Mouse (Mus musculus): ENCODE data around the gene Nupl1. TPM values are rescaled to one million over a fixed set of nuclear protein-coding genes. Genes with fewer than 3 reads are reported as not detected.

Gene Nupl1
- polyA plus RNA-seq, 1 experiment: not detected

DNA sequence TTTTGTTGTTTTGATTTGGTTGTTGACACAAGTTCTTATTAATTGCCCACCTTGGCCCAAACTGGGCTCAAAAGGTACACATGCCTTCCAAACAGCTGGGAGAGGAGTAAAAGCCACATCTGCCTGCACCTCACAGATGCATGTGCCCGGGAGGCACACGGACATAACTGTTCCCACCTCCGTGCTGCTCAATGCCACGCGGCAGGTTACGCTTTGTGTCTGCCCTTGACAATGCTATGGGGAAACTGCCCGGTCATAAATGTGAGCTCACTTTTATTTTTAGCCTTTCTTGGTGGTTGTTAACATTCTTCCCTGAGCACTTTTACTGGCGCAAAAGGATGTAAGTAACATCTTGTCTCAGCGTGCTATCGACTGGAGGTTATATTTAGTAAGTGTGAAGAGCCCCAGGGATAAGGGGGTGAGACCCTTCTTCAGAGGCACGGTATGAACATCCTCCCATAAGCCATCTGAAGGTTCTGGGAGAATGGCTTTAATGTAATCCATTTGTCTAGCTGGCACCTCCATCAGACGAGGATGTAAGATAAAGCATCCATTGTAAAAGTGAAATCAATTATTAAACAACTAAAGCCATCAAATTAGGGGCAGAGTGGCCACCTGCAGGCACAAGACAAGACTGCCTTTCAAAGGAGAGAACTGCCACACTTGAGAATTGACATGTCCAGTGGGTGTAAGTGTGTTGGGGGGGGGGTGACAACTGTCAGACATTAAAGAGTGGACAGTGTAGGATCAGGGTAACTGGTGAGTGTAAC lies 78.8 kb downstream of the Nupl1 start:
- no peak overlapping the region for H3K27ac ChIP-seq (ENCODE audit: insufficient read depth, low read depth, low read length)
- no peak overlapping the region for H3K4me3 ChIP-seq (ENCODE audit: insufficient read depth, low read length)
- no peak for TF ChIP-seq POLR2A (IDR thresholded peaks at IDR 0.05; ENCODE audit: borderline replicate concordance, low read depth, low read length)
- TF ChIP-seq CTCF (IDR thresholded peaks at IDR 0.05; ENCODE audit: low read depth, low read length): no peak
- no peaks in the 10 kb centered on the region for H3K4me1 ChIP-seq (ENCODE audit: control insufficient read depth, insufficient read depth, low read length)

- H3K27ac ChIP-seq (ENCODE audit: insufficient read depth, low read depth, low read length): no peak overlapping the region
- TF ChIP-seq POLR2A (IDR thresholded peaks at IDR 0.05; ENCODE audit: borderline replicate concordance, low read depth, low read length) (no peak), CTCF (IDR thresholded peaks at IDR 0.05; ENCODE audit: low read depth, low read length) (no peak)
- H3K4me3 ChIP-seq (ENCODE audit: insufficient read depth, low read length): no peak overlapping the region
Observed at GRCm38 (mm10) chr14:60170845-60171610, 80.2 kb downstream of the Nupl1 start.

DNA sequence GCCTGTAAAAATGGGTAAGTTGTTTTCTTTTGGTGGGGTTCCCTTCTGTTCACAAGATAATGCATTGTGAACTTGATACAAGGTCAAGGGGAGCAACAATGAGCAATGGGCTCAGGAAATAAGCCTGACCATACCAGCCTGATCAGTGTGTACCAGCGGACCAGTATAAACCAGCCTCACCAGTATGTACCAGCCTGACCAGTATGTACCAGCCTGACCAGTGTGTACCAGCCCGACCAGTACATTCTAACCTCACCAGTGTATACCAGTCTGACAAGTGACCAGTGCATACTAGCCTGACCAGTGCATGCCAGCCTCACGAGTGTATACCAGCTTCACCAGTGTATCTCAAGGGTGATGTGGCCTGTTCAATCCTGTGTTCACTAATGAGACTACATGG lies 87.9 kb downstream of the Nupl1 start:
- no peak for TF ChIP-seq CTCF (IDR thresholded peaks at IDR 0.05; ENCODE audit: low read depth, low read length)
- TF ChIP-seq POLR2A (IDR thresholded peaks at IDR 0.05; ENCODE audit: borderline replicate concordance, low read depth, low read length): no peak
- H3K4me3 ChIP-seq (ENCODE audit: insufficient read depth, low read length): no peak overlapping the region
- H3K27ac ChIP-seq (ENCODE audit: insufficient read depth, low read depth, low read length): no peak overlapping the region
- H3K4me1 ChIP-seq (ENCODE audit: control insufficient read depth, insufficient read depth, low read length): no peaks in the 10 kb centered on the region

More at GRCm38 (mm10) chr14:60170845-60171610, 80.2 kb downstream of the Nupl1 start:
- no peaks in the 10 kb centered on the region for H3K4me1 ChIP-seq (ENCODE audit: control insufficient read depth, insufficient read depth, low read length)

- Histone ChIP-seq H3K27ac (ENCODE audit: insufficient read depth, low read depth, low read length) (no peak overlapping the region), H3K4me1 (ENCODE audit: control insufficient read depth, insufficient read depth, low read length) (no peaks in the 10 kb centered on the region), H3K4me3 (ENCODE audit: insufficient read depth, low read length) (no peak overlapping the region)
- no peak for TF ChIP-seq POLR2A (IDR thresholded peaks at IDR 0.05; ENCODE audit: borderline replicate concordance, low read depth, low read length)
- TF ChIP-seq CTCF (IDR thresholded peaks at IDR 0.05; ENCODE audit: low read depth, low read length): no peak
Observed at GRCm38 (mm10) chr14:60152373-60152772, 98.9 kb downstream of the Nupl1 start.

- TF ChIP-seq CTCF (IDR thresholded peaks at IDR 0.05; ENCODE audit: low read depth, low read length) (no peak), POLR2A (IDR thresholded peaks at IDR 0.05; ENCODE audit: borderline replicate concordance, low read depth, low read length) (no peak)
- H3K27ac ChIP-seq (ENCODE audit: insufficient read depth, low read depth, low read length): no peak overlapping the region
- H3K4me3 ChIP-seq (ENCODE audit: insufficient read depth, low read length): no peak overlapping the region
- H3K4me1 ChIP-seq (ENCODE audit: control insufficient read depth, insufficient read depth, low read length): no peaks in the 10 kb centered on the region
Observed at GRCm38 (mm10) chr14:60148893-60149292, 102.3 kb downstream of the Nupl1 start.

- Histone ChIP-seq H3K4me3 (ENCODE audit: insufficient read depth, low read length) (no peak overlapping the region), H3K27ac (ENCODE audit: insufficient read depth, low read depth, low read length) (no peak overlapping the region), H3K4me1 (ENCODE audit: control insufficient read depth, insufficient read depth, low read length) (no peaks in the 10 kb centered on the region)
- TF ChIP-seq POLR2A (IDR thresholded peaks at IDR 0.05; ENCODE audit: borderline replicate concordance, low read depth, low read length) (no peak), CTCF (IDR thresholded peaks at IDR 0.05; ENCODE audit: low read depth, low read length) (no peak)
Observed at GRCm38 (mm10) chr14:60143234-60143633, 108.0 kb downstream of the Nupl1 start.

DNA sequence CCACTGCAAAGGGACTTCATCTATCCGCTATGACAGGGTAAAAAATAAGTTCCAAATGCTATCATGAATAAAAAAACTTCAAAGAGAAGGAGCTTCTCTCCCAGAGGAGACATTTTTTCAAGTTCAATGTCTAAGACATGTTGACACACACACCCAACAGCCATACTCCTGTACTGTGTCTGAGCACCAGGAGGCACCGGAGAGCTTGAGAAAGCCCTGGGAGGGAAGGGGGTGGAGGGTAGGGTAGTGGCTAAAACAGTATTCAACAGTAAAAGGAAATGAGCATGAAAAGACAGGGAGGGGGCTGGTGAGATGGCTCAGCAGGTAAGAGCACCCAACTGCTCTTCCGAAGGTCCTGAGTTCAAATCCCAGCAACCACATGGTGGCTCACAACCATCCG lies 112.9 kb downstream of the Nupl1 start:
- no peak overlapping the region for H3K27ac ChIP-seq (ENCODE audit: insufficient read depth, low read depth, low read length)
- TF ChIP-seq CTCF (IDR thresholded peaks at IDR 0.05; ENCODE audit: low read depth, low read length) (no peak), POLR2A (IDR thresholded peaks at IDR 0.05; ENCODE audit: borderline replicate concordance, low read depth, low read length) (no peak)
- H3K4me3 ChIP-seq (ENCODE audit: insufficient read depth, low read length): no peak overlapping the region
- H3K4me1 ChIP-seq (ENCODE audit: control insufficient read depth, insufficient read depth, low read length): no peaks in the 10 kb centered on the region

GRCm38 (mm10) chr14:60137812-60138211 lies 113.4 kb downstream of the Nupl1 start:
- H3K4me1 ChIP-seq (ENCODE audit: control insufficient read depth, insufficient read depth, low read length): no peaks in the 10 kb centered on the region
- no peak overlapping the region for H3K27ac ChIP-seq (ENCODE audit: insufficient read depth, low read depth, low read length)
- TF ChIP-seq POLR2A (IDR thresholded peaks at IDR 0.05; ENCODE audit: borderline replicate concordance, low read depth, low read length): no peak
- no peak for TF ChIP-seq CTCF (IDR thresholded peaks at IDR 0.05; ENCODE audit: low read depth, low read length)
- H3K4me3 ChIP-seq (ENCODE audit: insufficient read depth, low read length): no peak overlapping the region

DNA sequence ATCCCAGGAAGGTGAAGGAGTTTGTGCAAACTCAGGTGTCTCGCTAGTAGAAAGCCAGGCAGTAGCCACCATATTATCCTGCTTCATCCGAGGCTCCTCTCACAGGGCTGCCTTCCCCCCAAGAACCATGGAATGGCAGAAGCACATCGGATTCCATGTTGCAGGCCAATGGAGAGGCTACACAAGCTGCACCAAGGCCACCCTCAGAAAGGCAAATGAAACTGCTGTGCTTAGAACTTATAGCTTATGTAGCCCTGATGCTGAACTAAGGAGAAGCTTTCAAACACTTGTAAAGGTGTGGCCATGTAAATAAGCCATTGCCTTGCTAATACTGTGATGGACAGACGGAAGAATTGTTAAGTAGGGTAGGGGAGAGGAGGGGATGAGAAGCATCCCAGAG lies 115.4 kb downstream of the Nupl1 start:
- H3K4me1 ChIP-seq (ENCODE audit: control insufficient read depth, insufficient read depth, low read length): no peaks in the 10 kb centered on the region
- TF ChIP-seq POLR2A (IDR thresholded peaks at IDR 0.05; ENCODE audit: borderline replicate concordance, low read depth, low read length) (no peak), CTCF (IDR thresholded peaks at IDR 0.05; ENCODE audit: low read depth, low read length) (no peak)
- H3K27ac ChIP-seq (ENCODE audit: insufficient read depth, low read depth, low read length): no peak overlapping the region
- no peak overlapping the region for H3K4me3 ChIP-seq (ENCODE audit: insufficient read depth, low read length)

DNA sequence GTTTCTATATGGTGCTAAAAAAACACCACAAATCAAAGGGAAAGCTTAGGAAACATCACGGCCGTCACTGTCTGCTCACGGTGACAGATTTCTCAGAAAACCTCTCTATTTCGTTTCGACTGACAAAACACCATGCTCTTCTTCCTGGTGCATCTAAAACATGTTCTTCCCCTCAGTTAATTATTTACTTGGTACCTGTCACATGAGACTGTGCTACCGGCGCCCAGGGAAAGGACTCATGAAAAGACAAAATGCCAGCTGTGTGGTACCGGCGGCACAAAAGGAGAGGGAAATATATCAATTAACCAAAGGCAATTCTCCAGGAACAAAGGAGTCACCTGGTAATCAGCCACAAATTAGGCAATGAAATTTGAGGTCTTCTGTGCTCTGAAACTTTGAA lies 116.5 kb downstream of the Nupl1 start:
- H3K4me1 ChIP-seq (ENCODE audit: control insufficient read depth, insufficient read depth, low read length): no peaks in the 10 kb centered on the region
- no peak for TF ChIP-seq CTCF (IDR thresholded peaks at IDR 0.05; ENCODE audit: low read depth, low read length)
- no peak for TF ChIP-seq POLR2A (IDR thresholded peaks at IDR 0.05; ENCODE audit: borderline replicate concordance, low read depth, low read length)
- no peak overlapping the region for H3K4me3 ChIP-seq (ENCODE audit: insufficient read depth, low read length)
- no peak overlapping the region for H3K27ac ChIP-seq (ENCODE audit: insufficient read depth, low read depth, low read length)

Other genes with a start within 250 kb of the Nupl1 start
- 0.16 and 0.77 TPM in 2 replicates for gene Atp8a2, start 54.3 kb downstream of the Nupl1 start, polyA plus RNA-seq (2012; ENCODE audit: insufficient read depth, insufficient read length, missing spikeins)
- gene Gm49336, start 76 bp upstream of the Nupl1 start, polyA plus RNA-seq (2012; ENCODE audit: insufficient read depth, insufficient read length, missing spikeins): 27.7 and 28.0 TPM in 2 replicates
- gene Mtmr6, start 13.8 kb upstream of the Nupl1 start, polyA plus RNA-seq (2012; ENCODE audit: insufficient read depth, insufficient read length, missing spikeins): 122 and 129 TPM in 2 replicates
- gene Amer2, start 121.8 kb upstream of the Nupl1 start, polyA plus RNA-seq (2012; ENCODE audit: insufficient read depth, insufficient read length, missing spikeins): 0.15 TPM in 1 of 2 replicates, not detected in the other